Mouse (Mus musculus) hindbrain, embryonic 14.5 days (tissue): ENCODE measurements around the gene Cd2ap. TPM values are rescaled to one million over a fixed set of nuclear protein-coding genes. Genes with fewer than 3 reads are reported as not detected.

Source experiments
- ATAC-seq: fragments of 200-750 bp; cut with Nextera tagmentation; 2 replicates; pipeline ENCODE4 v1.8.0; 2017; ENCODE audit warnings: moderate number of reproducible peaks, mild to moderate bottlenecking, moderate TSS enrichment, moderate library complexity; ENCODE audit not compliant: low FRiP score
- DNase-seq: peaks from one replicate; pipeline ENCODE4 v3.0.0-alpha.2; 2015; ENCODE audit warnings: low spot score
- H3K27ac ChIP-seq: fragments of 300-500 bp; sonication (generic); 2 replicates; pipeline ENCODE4 v1.5.1; 2014; ENCODE audit warnings: mild to moderate bottlenecking, moderate library complexity
- H3K27me3 ChIP-seq: fragments of 300-500 bp; sonication (generic); 2 replicates; pipeline ENCODE4 v1.6.1; 2014; ENCODE audit warnings: mild to moderate bottlenecking, low read length, mixed read lengths; ENCODE audit not compliant: control insufficient read depth, insufficient read depth
- H3K36me3 ChIP-seq: fragments of 300-500 bp; sonication (generic); replicated peaks from 2 replicates; pipeline ENCODE4 v1.6.1; 2014; ENCODE audit not compliant: control insufficient read depth, insufficient read depth
- H3K4me1 ChIP-seq: fragments of 300-500 bp; sonication (generic); replicated peaks from 2 replicates; pipeline ENCODE4 v1.6.1; 2014; ENCODE audit warnings: antibody characterized with exemption, low read length, mixed read lengths; ENCODE audit not compliant: control insufficient read depth, insufficient read depth
- H3K4me2 ChIP-seq: fragments of 300-500 bp; sonication (generic); replicated peaks from 2 replicates; pipeline ENCODE4 v1.6.1; 2014; ENCODE audit warnings: mild to moderate bottlenecking, moderate library complexity
- H3K4me3 ChIP-seq: fragments of 300-500 bp; sonication (generic); replicated peaks from 2 replicates; pipeline ENCODE4 v1.5.1; 2014; ENCODE audit warnings: mild to moderate bottlenecking, low read length
- H3K9ac ChIP-seq: fragments of 300-500 bp; sonication (generic); 2 replicates; pipeline ENCODE4 v1.6.1; 2014
- H3K9me3 ChIP-seq: fragments of 300-500 bp; sonication (generic); 2 replicates; pipeline ENCODE4 v1.6.1; 2016; ENCODE audit warnings: low read length; ENCODE audit not compliant: control insufficient read depth
- WGBS: fragments of 180-500 bp; shearing (Covaris S2); extraction: QIAGEN DNeasy Blood & Tissue Kit; methylation state at CpG from one replicate; pipeline ENCODE4 v1.1.7; 2014; 5-methylcytosine and 5-hydroxymethylcytosine counted together
- polyA plus RNA-seq: library from polyadenylated mRNA; unstranded; fragments of >200 nt; fragmentation: Nextera tagmentation; extraction: Ambion mirVana; gene quantifications from 2 replicates; pipeline ENCODE4 v1.2.1, GENCODE M21; 2014

The Cd2ap gene
- polyA plus RNA-seq, 1 experiment from 2014 or later: 13.7 TPM

GRCm38 (mm10) chr17:42875571-42876000, 879 bp downstream of the Cd2ap start:
- DNase-seq: peak; percentile 50
- Histone ChIP-seq H3K27ac (peak overlapping the region; percentile 95), H3K4me1 (peaks cover 12% of the 10 kb centered on the region), H3K9me3 (no peaks in the 10 kb centered on the region), H3K9ac (peak overlapping the region; percentile 89), H3K27me3 (no peaks in the 10 kb centered on the region), H3K4me2 (peak overlapping the region; percentile 86), H3K4me3 (peak overlapping the region; percentile 92), H3K36me3 (no peaks in the 10 kb centered on the region)
- no peak for ATAC-seq
- under 1% methylated on average over 17 of the region's 17 CpGs for WGBS

GRCm38 (mm10) chr17:42875015-42875414, 1.4 kb downstream of the Cd2ap start:
- DNase-seq: no peak
- H3K36me3 ChIP-seq: no peaks in the 10 kb centered on the region
- no peaks in the 10 kb centered on the region for H3K27me3 ChIP-seq
- H3K27ac ChIP-seq: 0 out of 2 replicates have a peak overlapping the region, but pooled peaks have one; percentile 95
- no peak for ATAC-seq
- 9% methylated on average over 6 of the region's 6 CpGs for WGBS
- peaks cover 12% of the 10 kb centered on the region for H3K4me1 ChIP-seq
- H3K9ac ChIP-seq: peak overlapping the region; percentile 89
- peak overlapping the region; percentile 92 for H3K4me3 ChIP-seq
- no peaks in the 10 kb centered on the region for H3K9me3 ChIP-seq
- peak overlapping the region; percentile 86 for H3K4me2 ChIP-seq

- Histone ChIP-seq H3K9me3 (no peaks in the 10 kb centered on the region), H3K4me3 (no peak overlapping the region), H3K4me2 (no peak overlapping the region), H3K27ac (no peak overlapping the region), H3K4me1 (peaks cover 12% of the 10 kb centered on the region), H3K9ac (no peak overlapping the region), H3K27me3 (no peaks in the 10 kb centered on the region), H3K36me3 (no peaks in the 10 kb centered on the region)
- DNase-seq: no peak
- no peak for ATAC-seq
Measured at GRCm38 (mm10) chr17:42870465-42870864, 6.0 kb downstream of the Cd2ap start.

GRCm38 (mm10) chr17:42863186-42863585, 13.3 kb downstream of the Cd2ap start:
- ATAC-seq: no peak
- no peaks in the 10 kb centered on the region for H3K4me1 ChIP-seq
- WGBS: 81% methylated on average over 3 of the region's 3 CpGs

GRCm38 (mm10) chr17:42860370-42860769, 16.1 kb downstream of the Cd2ap start:
- Histone ChIP-seq H3K36me3 (no peaks in the 10 kb centered on the region), H3K27me3 (no peaks in the 10 kb centered on the region), H3K27ac (no peak overlapping the region), H3K9ac (no peak overlapping the region), H3K9me3 (no peaks in the 10 kb centered on the region), H3K4me1 (no peaks in the 10 kb centered on the region), H3K4me3 (no peak overlapping the region), H3K4me2 (no peak overlapping the region)
- DNase-seq: no peak
- WGBS: 96% methylated on average over 1 of the region's 1 CpGs
- no peak for ATAC-seq

More at GRCm38 (mm10) chr17:42863186-42863585, 13.3 kb downstream of the Cd2ap start:
- no peaks in the 10 kb centered on the region for H3K27me3 ChIP-seq
- no peak overlapping the region for H3K27ac ChIP-seq
- H3K9me3 ChIP-seq: no peaks in the 10 kb centered on the region
- H3K4me3 ChIP-seq: no peak overlapping the region
- no peaks in the 10 kb centered on the region for H3K36me3 ChIP-seq
- no peak for DNase-seq
- no peak overlapping the region for H3K4me2 ChIP-seq
- H3K9ac ChIP-seq: no peak overlapping the region

GRCm38 (mm10) chr17:42857506-42857905, 19.0 kb downstream of the Cd2ap start:
- no peak for ATAC-seq
- WGBS: 85% methylated on average over 3 of the region's 3 CpGs
- H3K4me2 ChIP-seq: no peak overlapping the region

GRCm38 (mm10) chr17:42847108-42847507, 29.4 kb downstream of the Cd2ap start:
- no peaks in the 10 kb centered on the region for H3K9me3 ChIP-seq
- H3K4me2 ChIP-seq: no peak overlapping the region
- H3K27ac ChIP-seq: no peak overlapping the region
- DNase-seq (no peak), ATAC-seq (no peak)
- peaks cover 16% of the 10 kb centered on the region for H3K36me3 ChIP-seq
- 90% methylated on average over 2 of the region's 2 CpGs for WGBS
- no peaks in the 10 kb centered on the region for H3K4me1 ChIP-seq
- no peaks in the 10 kb centered on the region for H3K27me3 ChIP-seq
- H3K4me3 ChIP-seq: no peak overlapping the region
- no peak overlapping the region for H3K9ac ChIP-seq

More at GRCm38 (mm10) chr17:42857506-42857905, 19.0 kb downstream of the Cd2ap start:
- Histone ChIP-seq H3K4me1 (no peaks in the 10 kb centered on the region), H3K4me3 (no peak overlapping the region), H3K27ac (no peak overlapping the region), H3K36me3 (no peaks in the 10 kb centered on the region), H3K27me3 (no peaks in the 10 kb centered on the region), H3K9ac (no peak overlapping the region), H3K9me3 (no peaks in the 10 kb centered on the region)
- DNase-seq: no peak

GRCm38 (mm10) chr17:42837193-42837592, 39.3 kb downstream of the Cd2ap start:
- 100% methylated on average over 2 of the region's 2 CpGs for WGBS
- no peak overlapping the region for H3K4me3 ChIP-seq
- H3K4me1 ChIP-seq: no peaks in the 10 kb centered on the region
- H3K9me3 ChIP-seq: no peaks in the 10 kb centered on the region
- H3K27ac ChIP-seq: no peak overlapping the region
- no peaks in the 10 kb centered on the region for H3K27me3 ChIP-seq
- H3K9ac ChIP-seq: no peak overlapping the region
- no peak overlapping the region for H3K4me2 ChIP-seq
- H3K36me3 ChIP-seq: no peaks in the 10 kb centered on the region
- ATAC-seq (no peak), DNase-seq (no peak)

- Histone ChIP-seq H3K36me3 (peaks cover 59% of the 10 kb centered on the region), H3K9ac (no peak overlapping the region), H3K4me2 (no peak overlapping the region), H3K4me1 (no peaks in the 10 kb centered on the region), H3K27ac (no peak overlapping the region), H3K4me3 (no peak overlapping the region), H3K27me3 (no peaks in the 10 kb centered on the region), H3K9me3 (no peaks in the 10 kb centered on the region)
- WGBS: 96% methylated on average over 8 of the region's 8 CpGs
- no peak for DNase-seq
- no peak for ATAC-seq
Measured at GRCm38 (mm10) chr17:42822787-42823186, 53.7 kb downstream of the Cd2ap start.

GRCm38 (mm10) chr17:42815374-42815773, 61.1 kb downstream of the Cd2ap start:
- ATAC-seq: no peak
- WGBS: 96% methylated on average over 3 of the region's 3 CpGs
- no peak overlapping the region for H3K4me2 ChIP-seq

More at GRCm38 (mm10) chr17:42815374-42815773, 61.1 kb downstream of the Cd2ap start:
- H3K9me3 ChIP-seq: no peaks in the 10 kb centered on the region
- no peaks in the 10 kb centered on the region for H3K27me3 ChIP-seq
- peaks cover 41% of the 10 kb centered on the region for H3K36me3 ChIP-seq
- no peak overlapping the region for H3K4me3 ChIP-seq
- H3K27ac ChIP-seq: no peak overlapping the region
- DNase-seq: no peak
- no peak overlapping the region for H3K9ac ChIP-seq
- no peaks in the 10 kb centered on the region for H3K4me1 ChIP-seq
